Mouse (Mus musculus) kidney, adult 2 months (tissue): ENCODE data around the gene Yeats2. TPM values are rescaled to one million over a fixed set of nuclear protein-coding genes. Genes with fewer than 3 reads are reported as not detected.

Source experiments
- DNase-seq: peaks from one replicate; pipeline ENCODE4 v3.0.0; 2021
- H3K27ac ChIP-seq: fragments of 200-500 bp; 2 replicates; pipeline ENCODE4 v1.5.1; 2012; ENCODE audit warnings: low read depth, low read length, control low read depth, inconsistent platforms; ENCODE audit not compliant: insufficient read depth
- H3K27me3 ChIP-seq: fragments of 200-500 bp; replicated peaks from 2 replicates; pipeline ENCODE4 v1.6.1; 2012; ENCODE audit warnings: mild to moderate bottlenecking, moderate library complexity, low read length, inconsistent platforms; ENCODE audit not compliant: control insufficient read depth, insufficient read depth
- H3K36me3 ChIP-seq: fragments of 200-500 bp; 2 replicates; pipeline ENCODE4 v1.6.1; 2012; ENCODE audit warnings: mild to moderate bottlenecking, moderate library complexity, low read length, inconsistent platforms; ENCODE audit not compliant: control insufficient read depth, insufficient read depth
- H3K4me1 ChIP-seq: fragments of 200-500 bp; 2 replicates; pipeline ENCODE4 v1.6.1; 2011; ENCODE audit warnings: low read length; ENCODE audit not compliant: control insufficient read depth, insufficient read depth
- H3K4me3 ChIP-seq: fragments of 200-500 bp; 2 replicates; pipeline ENCODE4 v1.5.1; 2011; ENCODE audit warnings: mild to moderate bottlenecking, low read depth, low read length, control low read depth; ENCODE audit not compliant: insufficient read depth
- CTCF ChIP-seq: fragments of 200-500 bp; conservative IDR thresholded peaks from 2 replicates; pipeline ENCODE4 v1.5.1; 2011; ENCODE audit warnings: low read depth, mild to moderate bottlenecking, control low read depth, low read length, moderate library complexity, mixed read lengths; ENCODE audit not compliant: insufficient read depth, insufficient read length
- POLR2A ChIP-seq: fragments of 200-500 bp; IDR thresholded peaks from one replicate; pipeline ENCODE4 v1.6.1; 2011; ENCODE audit warnings: low read depth, low read length, control low read depth
- WGBS: fragments of 180-500 bp; shearing (Covaris S2); methylation state at CpG from one replicate; pipeline ENCODE4 v1.1.7; 2018; 5-methylcytosine and 5-hydroxymethylcytosine counted together
- polyA plus RNA-seq: library from polyadenylated mRNA; depleted of rRNA; stranded (reverse); fragments of >200 nt; gene quantifications from 2 replicates; pipeline ENCODE4 v1.2.3, GENCODE M21; 2012; rRNA removed

Gene Yeats2
- polyA plus RNA-seq, 1 experiment = 11.9 TPM

GRCm38 (mm10) chr16:20248442-20249174 lies 107.7 kb downstream of the Yeats2 start:
- DNase-seq = no peak
- WGBS = 81% methylated on average over 9 of the region's 9 CpGs
- no peaks in the 10 kb centered on the region for H3K36me3 ChIP-seq
- TF ChIP-seq POLR2A (no peak), CTCF (no peak)
- no peaks in the 10 kb centered on the region for H3K4me1 ChIP-seq
- no peak overlapping the region for H3K27ac ChIP-seq
- H3K27me3 ChIP-seq = no peaks in the 10 kb centered on the region
- no peak overlapping the region for H3K4me3 ChIP-seq

- Histone ChIP-seq H3K36me3 (no peaks in the 10 kb centered on the region), H3K27me3 (no peaks in the 10 kb centered on the region)
- 88% methylated on average over 5 of the region's 5 CpGs for WGBS
Measured at GRCm38 (mm10) chr16:20257926-20258325, 117.1 kb downstream of the Yeats2 start.

GRCm38 (mm10) chr16:20265089-20265488 lies 124.2 kb downstream of the Yeats2 start:
- Histone ChIP-seq H3K27me3 (no peaks in the 10 kb centered on the region), H3K36me3 (no peaks in the 10 kb centered on the region), H3K4me1 (no peaks in the 10 kb centered on the region), H3K27ac (no peak overlapping the region), H3K4me3 (no peak overlapping the region)
- DNase-seq = no peak
- TF ChIP-seq POLR2A = no peak
- TF ChIP-seq CTCF = no peak
- 71% methylated on average over 7 of the region's 7 CpGs for WGBS

More at GRCm38 (mm10) chr16:20257926-20258325, 117.1 kb downstream of the Yeats2 start:
- H3K27ac ChIP-seq = no peak overlapping the region
- no peak for DNase-seq
- no peak overlapping the region for H3K4me3 ChIP-seq
- no peaks in the 10 kb centered on the region for H3K4me1 ChIP-seq
- TF ChIP-seq CTCF (no peak), POLR2A (no peak)

GRCm38 (mm10) chr16:20271339-20271738 lies 130.5 kb downstream of the Yeats2 start:
- DNase-seq = no peak
- Histone ChIP-seq H3K4me3 (no peak overlapping the region), H3K4me1 (no peaks in the 10 kb centered on the region), H3K36me3 (no peaks in the 10 kb centered on the region), H3K27me3 (no peaks in the 10 kb centered on the region), H3K27ac (no peak overlapping the region)
- WGBS = 82% methylated on average over 4 of the region's 4 CpGs
- no peak for TF ChIP-seq CTCF
- TF ChIP-seq POLR2A = no peak

GRCm38 (mm10) chr16:20272994-20273393 lies 132.1 kb downstream of the Yeats2 start:
- H3K36me3 ChIP-seq = no peaks in the 10 kb centered on the region
- H3K27me3 ChIP-seq = no peaks in the 10 kb centered on the region
- 18% methylated on average over 3 of the region's 3 CpGs for whole genome bisulfite sequencing
- H3K27ac ChIP-seq = no peak overlapping the region
- H3K4me3 ChIP-seq = no peak overlapping the region
- no peaks in the 10 kb centered on the region for H3K4me1 ChIP-seq
- no peak for DNase-seq
- TF ChIP-seq CTCF (no peak), POLR2A (no peak)

GRCm38 (mm10) chr16:20279395-20279794 lies 138.5 kb downstream of the Yeats2 start:
- no peak overlapping the region for H3K4me3 ChIP-seq
- H3K27ac ChIP-seq = no peak overlapping the region
- DNase-seq = no peak
- 96% methylated on average over 5 of the region's 5 CpGs for WGBS
- TF ChIP-seq POLR2A (no peak), CTCF (no peak)
- no peaks in the 10 kb centered on the region for H3K27me3 ChIP-seq
- no peaks in the 10 kb centered on the region for H3K4me1 ChIP-seq
- peaks cover 4% of the 10 kb centered on the region for H3K36me3 ChIP-seq

- H3K36me3 ChIP-seq = peaks cover 5% of the 10 kb centered on the region
- no peak for DNase-seq
- WGBS = 76% methylated on average over 4 of the region's 4 CpGs
- H3K27ac ChIP-seq = no peak overlapping the region
- no peaks in the 10 kb centered on the region for H3K4me1 ChIP-seq
- TF ChIP-seq CTCF (no peak), POLR2A (no peak)
- H3K4me3 ChIP-seq = no peak overlapping the region
- no peaks in the 10 kb centered on the region for H3K27me3 ChIP-seq
Measured at GRCm38 (mm10) chr16:20280238-20280637, 139.4 kb downstream of the Yeats2 start.

Other genes starting within 250 kb of the Yeats2 start
- gene Klhl6, start 158.0 kb upstream of the Yeats2 start, polyA plus RNA-seq = 4.1 and 5.2 TPM in 2 replicates
- 19.2 and 23.3 TPM in 2 replicates for gene Klhl24, start 43.5 kb upstream of the Yeats2 start, polyA plus RNA-seq
- 0.07 and 0.11 TPM in 2 replicates for gene Map6d1, start 100.3 kb downstream of the Yeats2 start, polyA plus RNA-seq
- gene Parl, start 161.3 kb downstream of the Yeats2 start, polyA plus RNA-seq = 52.0 and 61.0 TPM in 2 replicates
- 0.20 and 0.22 TPM in 2 replicates for gene Cyp2ab1, start 184.3 kb downstream of the Yeats2 start, polyA plus RNA-seq